Comparison of ENCODE assay signal across 10 mouse cellular contexts in the genomic region with DNA sequence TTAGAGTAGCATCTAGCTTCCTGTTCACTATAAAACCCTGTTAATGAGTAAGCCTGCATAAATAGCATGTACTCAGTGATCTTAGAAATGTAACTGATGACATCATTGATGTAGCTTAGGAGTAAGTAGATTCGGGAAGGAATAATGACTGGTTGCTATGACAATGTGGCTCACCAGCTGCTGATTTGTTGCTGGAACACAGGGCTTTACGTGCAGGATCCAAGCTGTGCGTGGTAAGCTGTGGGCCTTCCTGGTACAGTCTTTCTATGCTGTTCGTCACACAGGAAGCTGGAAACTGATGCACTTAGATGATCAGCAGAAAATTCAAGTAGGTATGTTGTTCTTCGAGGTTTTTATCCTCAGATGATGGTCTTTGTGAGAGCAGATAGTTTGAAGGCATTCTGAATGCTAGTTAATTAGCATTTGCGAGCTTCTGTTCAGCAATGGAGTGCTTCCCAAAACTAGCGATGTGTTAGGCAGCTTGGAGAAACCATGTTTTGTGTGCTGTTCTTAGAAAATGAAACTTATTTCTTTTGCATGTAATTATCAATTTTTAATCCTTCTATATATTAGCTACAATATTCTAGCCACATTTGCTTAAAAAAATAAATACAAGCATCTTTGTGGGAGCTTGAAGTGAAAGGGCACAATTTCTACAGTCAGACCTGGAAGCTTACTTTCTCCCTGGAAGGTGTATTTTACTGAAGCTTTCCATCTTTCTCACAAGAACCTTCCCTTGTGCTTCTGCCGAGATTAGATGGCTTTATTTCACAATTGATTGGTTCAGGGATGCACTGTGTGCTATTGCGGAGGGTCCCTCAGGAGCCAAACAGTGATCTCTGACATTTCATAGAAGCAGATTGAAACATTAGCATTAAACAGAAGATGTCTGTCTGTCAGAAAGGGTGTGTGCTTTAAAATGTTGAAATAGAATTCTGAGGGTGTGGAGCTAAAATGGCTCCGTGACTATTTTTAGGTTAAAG. TPM values are rescaled to one million over a fixed set of nuclear protein-coding genes. Genes with fewer than 3 reads are reported as not detected.
DNase-seq lines count a peak whose midpoint lies in the region; ATAC-seq lines count a peak whose summit lies in the region.
"Had no signal": no experiment of that assay in that cellular context is flagged by ENCODE, and none has a peak within 500 bp of the region (broad histone marks: within the 10 kb centered on the region; RNA-seq: fewer than 3 reads in every experiment).

No protein-coding gene starts in this region.

- H3K4me2 ChIP-seq in kidney, embryonic 15.5 days, result no peak overlapping the region

- ATAC-seq in kidney, embryonic 15.5 days (replicated peaks; ENCODE audit: low FRiP score), result no peak

- H3K4me3 ChIP-seq in heart, embryonic 10.5 days, result no peak overlapping the region
- no peak overlapping the region for H3K4me3 ChIP-seq in kidney, embryonic 15.5 days (replicated peaks)
- H3K4me3 ChIP-seq: megakaryocyte, embryonic 14.5 days had no signal

- no peaks in the 10 kb centered on the region for H3K27me3 ChIP-seq in heart, embryonic 10.5 days (ENCODE audit: insufficient read depth, poor library complexity, severe bottlenecking)
- no peaks in the 10 kb centered on the region for H3K27me3 ChIP-seq in kidney, embryonic 15.5 days
- H3K27me3 ChIP-seq: megakaryocyte, embryonic 14.5 days had no signal

- no peak overlapping the region for H3K27ac ChIP-seq in heart, embryonic 10.5 days
- no peak overlapping the region for H3K27ac ChIP-seq in kidney, embryonic 15.5 days

- H3K9ac ChIP-seq in kidney, embryonic 15.5 days, result no peak overlapping the region

- H3K36me3 ChIP-seq in heart, embryonic 10.5 days, result peaks cover 4% of the 10 kb centered on the region
- H3K36me3 ChIP-seq in kidney, embryonic 15.5 days, result peaks cover 3% of the 10 kb centered on the region; the same call in 1 of the 2 replicates

- H3K9me3 ChIP-seq in heart, embryonic 10.5 days, result no peaks in the 10 kb centered on the region
- no peaks in the 10 kb centered on the region for H3K9me3 ChIP-seq in kidney, embryonic 15.5 days (replicated peaks)

- no peaks in the 10 kb centered on the region for H3K4me1 ChIP-seq in heart, embryonic 10.5 days
- no peaks in the 10 kb centered on the region for H3K4me1 ChIP-seq in kidney, embryonic 15.5 days

- 81% methylated on average over 10 of the region's 10 CpGs for WGBS in heart, embryonic 10.5 days
- WGBS in kidney, embryonic 15.5 days, result 71% methylated on average over 10 of the region's 10 CpGs

- DNase-seq in CD4-positive, CD25-positive, alpha-beta regulatory T cell, adult 2 months (ENCODE audit: low read depth, low spot score), result peak; percentile 81
- DNase-seq in cerebellum, adult 8-10 months, result peak; percentile 55
- peak; percentile 56 to 66 for DNase-seq in frontal cortex, postnatal 14 days (ENCODE audit: low spot score in 2 of 2)
- DNase-seq in left cerebral cortex, adult 18-20 months (ENCODE audit: low spot score in 2 of 2), result peak; percentile 60 to 72
- peak; percentile 62 for DNase-seq in retina, embryonic 14.5 days (ENCODE audit: low spot score)
- no peak for DNase-seq in heart, embryonic 10.5 days (ENCODE audit: low spot score)
- no peak for DNase-seq in lung, adult 18-20 months

RNA-seq across cellular contexts. Expression of a gene that starts 9.6 kb away (rescaled TPM):
- under 1 TPM; 0.14 to 0.35 TPM for total RNA-seq in left cerebral cortex, adult 18-20 months (2021)
- polyA plus RNA-seq in heart, embryonic 10.5 days (2016; fragmentation: Nextera tagmentation; extraction: Ambion mirVana), result 0.24 and 0.25 TPM in 2 replicates
- polyA plus RNA-seq in kidney, embryonic 15.5 days (2015; fragmentation: Nextera tagmentation; extraction: Ambion mirVana), result 0.44 and 0.48 TPM in 2 replicates

RNA-seq across cellular contexts. Expression of a gene that starts 36.7 kb away (rescaled TPM):
- total RNA-seq in left cerebral cortex, adult 18-20 months (2021), result under 1 TPM; 0.53 to 0.66 TPM
- polyA plus RNA-seq in heart, embryonic 10.5 days (2016; fragmentation: Nextera tagmentation; extraction: Ambion mirVana), result 0.04 and 0.06 TPM in 2 replicates
- 0.04 and 0.06 TPM in 2 replicates for polyA plus RNA-seq in kidney, embryonic 15.5 days (2015; fragmentation: Nextera tagmentation; extraction: Ambion mirVana)
- polyA plus RNA-seq: G1E had no signal

Comparison
In these comparisons a context has a peak if more than half of its experiments do, and no peak if none do; other contexts are left out.
1. DNase-seq: peak in CD4-positive, CD25-positive, alpha-beta regulatory T cell, adult 2 months (single experiment), cerebellum, adult 8-10 months (single experiment), frontal cortex, postnatal 14 days (2 of 2), left cerebral cortex, adult 18-20 months (2 of 2) and retina, embryonic 14.5 days (single experiment); none in heart, embryonic 10.5 days (single experiment) and lung, adult 18-20 months (0 of 2).